Mouse (Mus musculus) Patski (cell line): ENCODE results near the gene Senp1. TPM values are rescaled to one million over a fixed set of nuclear protein-coding genes. Genes with fewer than 3 reads are reported as not detected.

Source experiments
- ATAC-seq: fragments of 100-300 bp; one replicate; pipeline ENCODE4 v1.8.0; 2021
- CTCF ChIA-PET: fragments of 350-600 bp; sonication (Branson Sonifier 250); formaldehyde crosslinking; loops from one replicate; lab custom pipeline; 2022; ENCODE audit warnings: inconsistent platforms; lab: Charles Lee
- POLR2A ChIA-PET: fragments of 350-600 bp; sonication (Branson Sonifier 250); formaldehyde crosslinking; loops from one replicate; lab custom pipeline; 2022; ENCODE audit warnings: antibody characterized with exemption, inconsistent platforms; lab: Charles Lee
- DNase-seq: peaks from one replicate; pipeline ENCODE4 v3.0.0-alpha.2; 2011; ENCODE audit warnings: low read depth, low spot score
- H3K27me3 ChIP-seq: fragments of 371-371 bp; one replicate; pipeline ENCODE4 v1.5.1; 2021
- CTCF ChIP-seq: fragments of 100-300 bp; IDR thresholded peaks from one replicate; pipeline ENCODE4 v1.5.1; 2021
- in situ Hi-C: fragments of 300-500 bp; cut with MboI; formaldehyde crosslinking; loops from 3 replicates; pipeline ENCODE4 v1.11.1; 2018; ENCODE audit warnings: low pct_unique_long_range_greater_than_20kb, mixed read lengths
- polyA plus RNA-seq: library from polyadenylated mRNA; unstranded; gene quantifications from one replicate; pipeline ENCODE4 v1.2.3, GENCODE M21; 2021

Gene Senp1
- polyA plus RNA-seq = 22.1 TPM

GRCm38 (mm10) chr15:98093121-98094011 is at the start of gene Senp1:
TSS of gene Senp1 (minus strand) at chr15:98093744.
- H3K27me3 ChIP-seq = no peaks in the 10 kb centered on the region
- in situ Hi-C loops = loop anchor here (5.0 to 10.0 kb wide), 2 partner anchors 59 to 291 kb away; partner anchors contain the start of gene Olfr283
- ChIA-PET CTCF (interaction anchor here (0.7 to 3.8 kb wide), 3 partner anchors 12 to 46 kb away, joined by 3 to 19 read pairs (median 3); no protein-coding TSS in a partner anchor), POLR2A (interaction anchor here (0.6 to 2.6 kb wide), 4 partner anchors 10 to 81 kb away, joined by 3 to 7 read pairs (median 5); no protein-coding TSS in a partner anchor)
- peak; percentile 59 for DNase-seq
- TF ChIP-seq CTCF = no peak
- ATAC-seq = peak; percentile 77

DNA sequence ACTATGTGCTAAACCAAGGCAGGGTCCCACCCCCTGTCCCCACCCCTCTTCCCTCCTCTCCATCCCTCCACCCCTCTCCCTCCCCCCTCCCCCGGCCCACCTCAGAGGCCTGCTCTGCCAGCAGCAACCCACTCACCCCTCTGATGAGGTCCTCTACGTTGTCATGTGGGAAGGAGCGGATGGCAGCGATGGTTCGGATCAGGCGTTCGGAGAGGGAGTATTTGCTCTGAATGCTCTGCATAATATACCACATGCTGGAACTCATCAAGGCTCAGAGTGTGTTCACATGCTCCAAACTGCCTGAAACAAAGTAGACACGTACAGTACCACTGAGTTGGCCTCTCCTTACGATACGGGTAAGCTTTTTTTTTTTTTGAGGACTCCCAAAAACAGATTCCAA is 49.0 kb upstream of the Senp1 start:
- no peak for TF ChIP-seq CTCF
- no peak for ATAC-seq
- H3K27me3 ChIP-seq = no peaks in the 10 kb centered on the region
- ChIA-PET POLR2A (no interaction called here), CTCF (no interaction called here)
- DNase-seq = no peak
- in situ Hi-C loops = no loop called here

GRCm38 (mm10) chr15:98140809-98141208 is 47.3 kb upstream of the Senp1 start:
- no peak for TF ChIP-seq CTCF
- in situ Hi-C loops = no loop called here
- H3K27me3 ChIP-seq = no peaks in the 10 kb centered on the region
- DNase-seq (no peak), ATAC-seq (no peak)
- ChIA-PET CTCF (interaction anchor here (1.0 to 1.4 kb wide), 3 partner anchors 10 to 52 kb away, joined by 3 to 4 read pairs (median 4); no protein-coding TSS in a partner anchor), POLR2A (interaction anchor here (0.5 kb wide), 1 partner anchor 31 kb away, joined by 3 read pairs; no protein-coding TSS in a partner anchor)

DNA sequence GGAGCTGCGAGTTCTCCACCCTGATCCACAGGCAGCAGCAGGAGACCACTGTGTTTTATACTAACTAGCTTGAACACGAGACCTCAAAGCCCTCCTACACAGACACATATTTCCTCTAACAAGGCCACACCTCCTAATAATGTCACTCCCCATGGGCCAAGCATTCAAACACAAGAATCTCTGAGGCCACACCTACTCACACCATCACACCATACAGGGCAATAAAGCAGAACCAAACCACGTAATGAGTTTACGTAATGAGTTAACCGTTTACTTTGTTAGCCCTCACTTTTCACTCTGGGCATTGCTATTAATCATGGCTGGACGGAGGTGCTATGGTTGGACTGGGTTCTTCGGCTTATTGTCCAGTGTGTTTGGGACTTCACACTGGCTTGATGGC is 46.2 kb upstream of the Senp1 start:
- no peaks in the 10 kb centered on the region for H3K27me3 ChIP-seq
- in situ Hi-C loops = no loop called here
- CTCF ChIA-PET = interaction anchor here (1.2 to 1.6 kb wide), 2 partner anchors 34 to 51 kb away, joined by 3 to 4 read pairs; no protein-coding TSS in a partner anchor
- DNase-seq = no peak
- TF ChIP-seq CTCF = no peak
- ATAC-seq = no peak
- POLR2A ChIA-PET = interaction anchor here (1.3 kb wide), 1 partner anchor 32 kb away, joined by 3 read pairs; no protein-coding TSS in a partner anchor

DNA sequence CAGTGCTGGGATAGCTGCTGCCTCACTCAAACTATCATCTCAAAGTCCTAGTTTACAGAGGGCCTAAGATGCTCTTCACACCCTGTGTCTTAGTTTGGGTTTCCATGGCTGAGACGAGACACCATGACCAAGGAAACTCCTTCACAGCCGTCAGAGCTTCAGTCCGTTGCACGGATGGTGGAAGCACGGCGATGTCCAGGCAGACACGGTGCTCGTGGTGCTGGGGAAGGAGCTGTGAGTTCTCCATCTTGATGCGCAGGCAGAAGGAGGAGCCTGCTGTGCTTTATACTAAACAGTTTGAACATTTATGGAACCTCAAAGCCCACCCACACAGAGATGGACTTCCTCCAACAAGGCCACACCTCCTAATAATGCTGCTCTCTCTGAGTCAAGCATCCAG is 43.3 kb upstream of the Senp1 start:
- no peak for ATAC-seq
- TF ChIP-seq CTCF = no peak
- CTCF ChIA-PET = interaction anchor here (1.2 kb wide), 1 partner anchor 18 kb away, joined by 3 read pairs; no protein-coding TSS in a partner anchor
- DNase-seq = no peak
- in situ Hi-C loops = no loop called here
- POLR2A ChIA-PET = interaction anchor here (1.3 kb wide), 1 partner anchor 28 kb away, joined by 3 read pairs; no protein-coding TSS in a partner anchor
- H3K27me3 ChIP-seq = no peaks in the 10 kb centered on the region

- CTCF ChIA-PET = interaction anchor here (1.2 kb wide), 1 partner anchor 19 kb away, joined by 3 read pairs; no protein-coding TSS in a partner anchor
- no peak for DNase-seq
- POLR2A ChIA-PET = no interaction called here
Measured at GRCm38 (mm10) chr15:98135671-98136070, 42.1 kb upstream of the Senp1 start.

GRCm38 (mm10) chr15:98134666-98135065 is 41.1 kb upstream of the Senp1 start:
- in situ Hi-C loops = no loop called here
- TF ChIP-seq CTCF = no peak
- ATAC-seq (no peak), DNase-seq (no peak)
- POLR2A ChIA-PET = interaction anchor here (1.2 kb wide), 1 partner anchor 9 kb away, joined by 5 read pairs; no protein-coding TSS in a partner anchor
- no peaks in the 10 kb centered on the region for H3K27me3 ChIP-seq
- CTCF ChIA-PET = no interaction called here

More at GRCm38 (mm10) chr15:98135671-98136070, 42.1 kb upstream of the Senp1 start:
- in situ Hi-C loops = no loop called here
- no peak for ATAC-seq
- no peaks in the 10 kb centered on the region for H3K27me3 ChIP-seq
- TF ChIP-seq CTCF = no peak

DNA sequence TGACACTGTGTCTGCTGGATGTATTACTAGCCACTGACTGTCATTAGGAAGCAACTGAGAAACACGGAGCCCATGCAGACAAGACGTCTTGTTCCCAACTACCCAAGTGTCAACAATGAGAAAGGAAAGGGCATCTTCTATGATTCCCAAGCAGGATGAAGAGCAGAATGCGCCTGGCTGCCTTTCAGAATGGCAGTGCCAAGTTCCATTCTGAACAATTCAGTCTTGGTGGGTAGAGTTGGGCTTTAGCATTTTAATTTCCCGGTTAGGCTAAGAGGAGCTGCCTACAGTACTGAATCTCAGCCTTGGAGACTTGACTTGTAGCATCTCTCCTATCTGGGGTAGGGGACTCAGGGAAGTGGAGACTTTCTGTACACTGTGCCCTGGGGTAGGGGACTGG is 40.5 kb upstream of the Senp1 start:
- CTCF ChIA-PET = no interaction called here
- ATAC-seq = no peak

GRCm38 (mm10) chr15:98133471-98133870 is 39.9 kb upstream of the Senp1 start:
- in situ Hi-C loops = no loop called here
- DNase-seq (no peak), ATAC-seq (no peak)
- no peaks in the 10 kb centered on the region for H3K27me3 ChIP-seq
- ChIA-PET POLR2A (no interaction called here), CTCF (no interaction called here)
- no peak for TF ChIP-seq CTCF

More for the DNA sequence above, 40.5 kb upstream of the Senp1 start:
- no peaks in the 10 kb centered on the region for H3K27me3 ChIP-seq
- DNase-seq = no peak
- POLR2A ChIA-PET = interaction anchor here (1.2 kb wide), 1 partner anchor 9 kb away, joined by 5 read pairs; no protein-coding TSS in a partner anchor
- in situ Hi-C loops = no loop called here
- no peak for TF ChIP-seq CTCF

DNA sequence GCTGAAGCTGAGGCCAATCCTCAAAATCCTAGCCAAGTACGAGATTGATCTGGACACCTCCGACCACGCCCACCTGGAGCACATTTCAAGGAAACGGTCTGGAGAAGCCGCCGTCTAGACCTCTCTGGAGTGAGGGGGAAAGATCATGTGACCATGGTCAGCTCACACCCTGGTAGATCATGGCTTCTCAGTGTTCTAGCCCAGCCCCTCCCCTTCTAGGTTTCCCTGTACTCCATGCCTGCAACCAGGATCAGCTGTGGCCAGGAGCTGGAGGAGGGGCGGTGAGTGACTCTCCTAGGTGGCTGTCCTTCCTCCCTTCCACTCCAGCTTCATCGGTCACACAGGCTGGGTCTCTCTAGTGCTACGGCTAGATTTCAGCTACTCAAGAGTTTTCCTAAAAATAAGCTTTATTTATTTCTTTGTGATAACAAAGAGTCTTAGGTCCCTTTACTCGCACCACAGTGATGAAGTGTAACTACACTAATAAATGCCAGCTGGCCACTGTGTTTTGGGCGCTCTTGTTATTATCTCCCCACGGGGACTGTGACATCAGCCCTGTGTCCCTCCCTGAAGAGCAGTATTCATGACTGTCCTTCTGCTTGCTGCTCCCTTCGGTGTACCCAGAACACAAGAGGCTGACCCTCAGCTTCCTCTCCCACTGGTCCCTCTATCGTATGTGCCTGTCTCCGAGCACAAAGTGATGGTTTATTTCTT is 38.6 kb upstream of the Senp1 start:
- POLR2A ChIA-PET = no interaction called here
- in situ Hi-C loops = no loop called here
- no peaks in the 10 kb centered on the region for H3K27me3 ChIP-seq
- TF ChIP-seq CTCF = no peak
- CTCF ChIA-PET = no interaction called here
- DNase-seq (no peak), ATAC-seq (no peak)
